Mouse (Mus musculus) liver, embryonic 13.5 days (tissue): ENCODE measurements around the gene Zmiz2. TPM values are rescaled to one million over a fixed set of nuclear protein-coding genes. Genes with fewer than 3 reads are reported as not detected.
"Not testable (repeated sequence)": the region's sequence is repeated elsewhere in the genome, so short reads cannot be mapped to it uniquely, and the experiment has no call there.

ENCODE experiments used
- ATAC-seq: fragments of 200-750 bp; cut with Nextera tagmentation; 2 replicates; pipeline ENCODE4 v1.8.0; 2017; ENCODE audit warnings: low read depth, mild to moderate bottlenecking, moderate number of reproducible peaks, moderate library complexity
- DNase-seq: peaks from one replicate; pipeline ENCODE4 v3.0.0; 2022
- H3K27ac ChIP-seq: fragments of 300-500 bp; sonication (generic); 2 replicates; pipeline ENCODE4 v1.5.1; 2015; ENCODE audit warnings: moderate library complexity, mild to moderate bottlenecking, inconsistent platforms
- H3K27me3 ChIP-seq: fragments of 300-500 bp; sonication (generic); 2 replicates; pipeline ENCODE4 v1.6.1; 2015; ENCODE audit warnings: mild to moderate bottlenecking, inconsistent platforms
- H3K36me3 ChIP-seq: fragments of 300-500 bp; sonication (generic); 2 replicates; pipeline ENCODE4 v1.6.1; 2015; ENCODE audit warnings: mild to moderate bottlenecking, inconsistent platforms
- H3K4me1 ChIP-seq: fragments of 300-500 bp; sonication (generic); replicated peaks from 2 replicates; pipeline ENCODE4 v1.6.1; 2015; ENCODE audit warnings: inconsistent platforms
- H3K4me2 ChIP-seq: fragments of 300-500 bp; sonication (generic); 2 replicates; pipeline ENCODE4 v1.6.1; 2015; ENCODE audit warnings: inconsistent platforms, mild to moderate bottlenecking, moderate library complexity
- H3K4me3 ChIP-seq: fragments of 300-500 bp; sonication (generic); replicated peaks from 2 replicates; pipeline ENCODE4 v1.5.1; 2015; ENCODE audit warnings: mild to moderate bottlenecking, inconsistent platforms
- H3K9ac ChIP-seq: fragments of 300-500 bp; sonication (generic); 2 replicates; pipeline ENCODE4 v1.6.1; 2015; ENCODE audit warnings: mild to moderate bottlenecking, inconsistent platforms
- H3K9me3 ChIP-seq: fragments of 300-500 bp; sonication (generic); replicated peaks from 2 replicates; pipeline ENCODE4 v1.6.1; 2016; ENCODE audit warnings: inconsistent platforms
- WGBS: fragments of 180-500 bp; shearing (Covaris S2); methylation state at CpG from one replicate; pipeline ENCODE4 v1.1.7; 2015; ENCODE audit not compliant: insufficient replicate concordance; 5-methylcytosine and 5-hydroxymethylcytosine counted together
- polyA plus RNA-seq: library from polyadenylated mRNA; unstranded; fragments of >200 nt; fragmentation: Nextera tagmentation; extraction: Ambion mirVana; gene quantifications from 2 replicates; pipeline ENCODE4 v1.2.1, GENCODE M21; 2015

Zmiz2 gene
- polyA plus RNA-seq, result 4.4 and 4.7 TPM in 2 replicates

DNA sequence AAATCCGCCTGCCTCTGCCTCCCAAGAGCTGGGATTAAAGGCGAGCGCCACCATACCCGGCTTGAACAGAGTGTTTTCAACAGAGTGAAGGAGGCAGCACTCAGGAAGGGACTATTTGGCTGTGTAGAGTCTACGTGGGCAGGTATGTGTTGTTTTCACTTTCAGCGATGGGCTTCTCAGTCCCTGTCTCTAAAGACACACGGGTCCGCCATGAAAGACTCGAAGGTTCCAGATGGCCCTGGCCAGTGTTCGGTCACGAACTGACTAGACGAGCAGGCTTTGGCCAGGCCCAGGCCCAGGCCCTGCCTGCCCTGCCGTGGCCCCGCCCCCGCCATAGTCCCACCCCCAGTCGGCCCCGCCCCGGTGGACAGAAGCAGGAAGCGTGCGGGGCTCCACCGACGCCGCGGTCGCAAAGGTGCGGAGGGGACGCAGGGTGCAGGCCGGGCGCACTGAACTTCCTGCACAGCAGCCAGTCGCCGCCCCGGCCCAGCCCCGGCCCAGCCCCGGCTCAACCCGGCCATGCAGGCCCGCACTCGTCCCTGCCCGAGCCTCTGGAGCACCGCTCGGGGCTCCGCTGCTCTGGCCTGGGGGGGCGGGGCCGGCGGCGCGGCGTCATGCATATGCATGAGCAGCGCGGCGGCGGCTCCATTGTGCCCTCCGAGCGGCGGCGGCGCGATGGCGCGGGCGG lies at the start of gene Zmiz2:
Gene Zmiz2 (plus strand): TSS at position 349 of the 688 bp plus-strand sequence.
- peak within 1 kb of the TSS; percentile 91 for H3K4me2 ChIP-seq
- DNase-seq, result peak; percentile 89
- H3K27ac ChIP-seq, result peak within 1 kb of the TSS; percentile 87
- H3K4me3 ChIP-seq, result peak within 1 kb of the TSS; percentile 92
- no peaks in the 10 kb centered on the region for H3K9me3 ChIP-seq
- peak within 1 kb of the TSS; percentile 94 for H3K9ac ChIP-seq
- peaks cover 37% of the 10 kb centered on the region for H3K4me1 ChIP-seq
- 5% methylated on average over 50 of the region's 60 CpGs for WGBS
- H3K36me3 ChIP-seq, result peaks cover 12% of the 10 kb centered on the region
- ATAC-seq, result peak; percentile 98
- H3K27me3 ChIP-seq, result no peaks in the 10 kb centered on the region

DNA sequence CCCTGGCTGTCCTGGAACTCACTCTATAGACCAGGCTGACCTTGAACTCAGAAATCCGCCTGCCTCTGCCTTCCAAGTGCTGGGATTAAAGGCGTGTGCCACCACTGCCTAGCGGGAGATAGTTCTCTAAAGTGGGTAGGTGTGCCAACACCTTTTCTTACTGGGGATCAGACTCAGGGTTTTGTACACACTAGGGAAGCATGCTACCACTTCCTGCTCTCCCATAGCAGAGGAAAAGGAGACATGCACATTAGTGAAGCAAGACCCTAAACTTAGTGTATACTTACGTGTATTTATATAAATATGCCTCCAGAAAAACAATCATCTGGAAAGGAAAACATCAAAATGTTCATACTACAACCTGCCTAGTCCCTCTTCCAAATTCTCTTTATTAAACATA lies 42.9 kb upstream of the Zmiz2 start:
- ATAC-seq, result no peak
- DNase-seq, result no peak
- no peak overlapping the region for H3K9ac ChIP-seq
- no peaks in the 10 kb centered on the region for H3K9me3 ChIP-seq
- peaks cover 96% of the 10 kb centered on the region for H3K36me3 ChIP-seq
- H3K4me1 ChIP-seq, result no peaks in the 10 kb centered on the region
- no peaks in the 10 kb centered on the region for H3K27me3 ChIP-seq
- WGBS, result 87% methylated on average over 4 of the region's 4 CpGs
- H3K4me2 ChIP-seq, result no peak overlapping the region
- no peak overlapping the region for H3K4me3 ChIP-seq
- no peak overlapping the region for H3K27ac ChIP-seq

DNA sequence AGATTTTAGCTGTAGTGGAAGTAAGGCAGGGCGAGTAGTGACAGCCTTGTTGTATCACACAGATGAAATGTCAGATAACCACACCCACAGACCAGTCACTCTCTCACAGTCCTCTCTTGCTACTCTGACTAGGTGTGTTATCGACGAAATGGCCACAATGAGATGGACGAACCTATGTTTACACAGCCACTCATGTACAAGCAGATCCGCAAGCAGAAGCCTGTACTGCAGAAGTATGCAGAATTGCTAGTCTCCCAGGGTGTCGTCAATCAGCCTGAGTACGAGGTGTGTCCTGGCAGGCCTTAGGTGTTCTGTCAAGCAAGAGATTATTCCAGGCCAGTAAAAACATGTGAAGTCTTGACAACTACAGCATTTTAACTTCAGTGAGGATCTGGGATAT lies 41.9 kb upstream of the Zmiz2 start:
- Histone ChIP-seq H3K27ac (no peak overlapping the region), H3K4me1 (no peaks in the 10 kb centered on the region), H3K27me3 (no peaks in the 10 kb centered on the region), H3K36me3 (peaks cover 93% of the 10 kb centered on the region), H3K4me2 (no peak overlapping the region), H3K9ac (no peak overlapping the region), H3K9me3 (no peaks in the 10 kb centered on the region), H3K4me3 (no peak overlapping the region)
- 87% methylated on average over 7 of the region's 7 CpGs for WGBS
- ATAC-seq (no peak), DNase-seq (no peak)

DNA sequence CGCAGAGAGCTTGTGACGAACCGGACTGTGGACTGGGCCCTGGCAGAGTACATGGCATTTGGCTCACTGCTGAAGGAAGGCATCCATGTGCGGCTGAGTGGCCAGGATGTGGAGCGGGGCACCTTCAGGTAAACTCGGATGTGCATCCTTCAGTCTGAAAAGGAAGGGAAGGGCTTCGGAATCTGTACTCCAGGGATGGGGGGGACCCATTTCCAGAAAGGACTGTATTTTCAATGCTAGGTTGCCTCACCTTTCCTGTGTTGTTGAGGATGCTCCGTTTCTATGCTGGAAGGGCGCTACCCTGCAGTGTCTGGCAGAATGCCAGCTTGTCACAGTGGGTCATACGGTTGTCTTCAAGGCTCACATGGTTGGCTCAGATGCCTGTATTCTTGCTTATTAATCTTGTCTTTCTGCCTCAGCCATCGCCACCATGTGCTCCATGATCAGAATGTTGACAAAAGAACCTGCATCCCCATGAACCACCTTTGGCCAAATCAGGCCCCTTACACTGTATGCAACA lies 40.1 kb upstream of the Zmiz2 start:
- DNase-seq, result no peak
- no peak for ATAC-seq
- no peaks in the 10 kb centered on the region for H3K9me3 ChIP-seq
- peaks cover 96% of the 10 kb centered on the region for H3K36me3 ChIP-seq
- H3K4me1 ChIP-seq, result no peaks in the 10 kb centered on the region
- H3K4me2 ChIP-seq, result no peak overlapping the region
- WGBS, result 89% methylated on average over 11 of the region's 11 CpGs
- H3K27me3 ChIP-seq, result no peaks in the 10 kb centered on the region
- no peak overlapping the region for H3K9ac ChIP-seq
- no peak overlapping the region for H3K4me3 ChIP-seq
- H3K27ac ChIP-seq, result no peak overlapping the region

DNA sequence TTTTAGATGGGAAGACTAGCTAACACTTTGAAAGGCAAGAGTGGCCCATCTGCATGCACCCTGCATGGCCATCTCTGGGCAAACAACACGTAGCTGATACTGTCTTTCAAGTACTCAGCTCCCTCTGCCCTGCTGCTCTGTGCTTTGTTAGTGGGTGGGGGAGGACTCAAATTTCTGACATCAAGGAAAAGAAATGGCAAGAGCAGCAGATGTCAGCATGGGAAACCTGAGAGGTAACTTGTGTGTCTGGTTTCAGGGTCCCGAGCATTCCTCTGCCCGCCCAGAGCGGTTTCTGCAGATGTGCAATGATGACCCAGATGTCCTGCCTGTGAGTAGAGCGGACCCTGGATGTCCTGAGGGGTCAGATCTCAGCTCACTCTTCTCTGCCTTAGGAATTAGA lies 39.3 kb upstream of the Zmiz2 start:
- ATAC-seq (no peak), DNase-seq (no peak)
- Histone ChIP-seq H3K4me3 (no peak overlapping the region), H3K27me3 (no peaks in the 10 kb centered on the region), H3K4me2 (no peak overlapping the region), H3K4me1 (no peaks in the 10 kb centered on the region), H3K9ac (no peak overlapping the region), H3K27ac (no peak overlapping the region), H3K9me3 (no peaks in the 10 kb centered on the region), H3K36me3 (peaks cover 96% of the 10 kb centered on the region)
- WGBS, result 88% methylated on average over 5 of the region's 5 CpGs

DNA sequence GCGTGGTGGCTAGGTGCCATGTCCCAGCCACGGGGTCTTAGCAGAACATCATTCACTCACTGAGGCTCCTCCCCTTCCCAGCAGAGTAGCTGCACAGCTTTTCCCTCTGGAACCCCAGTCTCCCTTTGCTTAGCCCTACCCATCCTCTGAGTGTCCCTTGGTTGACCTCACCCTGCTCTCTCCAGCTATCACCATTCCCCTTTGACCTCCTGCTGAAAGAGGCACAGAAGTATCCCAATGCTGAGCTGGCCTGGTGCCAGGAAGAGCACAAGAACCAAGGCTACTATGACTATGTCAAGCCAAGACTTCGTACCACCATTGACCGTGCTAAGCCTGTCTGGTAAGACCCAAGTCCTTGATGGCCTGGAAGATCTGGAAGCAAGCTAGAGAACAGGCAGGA lies 33.8 kb upstream of the Zmiz2 start:
- Histone ChIP-seq H3K27ac (no peak overlapping the region), H3K4me1 (0 out of 2 replicates have a peak, but pooled peaks cover 3% of the 10 kb centered on the region), H3K9ac (no peak overlapping the region), H3K9me3 (no peaks in the 10 kb centered on the region), H3K4me2 (no peak overlapping the region), H3K36me3 (peaks cover 72% of the 10 kb centered on the region), H3K27me3 (no peaks in the 10 kb centered on the region), H3K4me3 (no peak overlapping the region)
- no peak for DNase-seq
- WGBS, result 92% methylated on average over 4 of the region's 4 CpGs
- peak; percentile 11; the same call in 1 of the 2 replicates for ATAC-seq

DNA sequence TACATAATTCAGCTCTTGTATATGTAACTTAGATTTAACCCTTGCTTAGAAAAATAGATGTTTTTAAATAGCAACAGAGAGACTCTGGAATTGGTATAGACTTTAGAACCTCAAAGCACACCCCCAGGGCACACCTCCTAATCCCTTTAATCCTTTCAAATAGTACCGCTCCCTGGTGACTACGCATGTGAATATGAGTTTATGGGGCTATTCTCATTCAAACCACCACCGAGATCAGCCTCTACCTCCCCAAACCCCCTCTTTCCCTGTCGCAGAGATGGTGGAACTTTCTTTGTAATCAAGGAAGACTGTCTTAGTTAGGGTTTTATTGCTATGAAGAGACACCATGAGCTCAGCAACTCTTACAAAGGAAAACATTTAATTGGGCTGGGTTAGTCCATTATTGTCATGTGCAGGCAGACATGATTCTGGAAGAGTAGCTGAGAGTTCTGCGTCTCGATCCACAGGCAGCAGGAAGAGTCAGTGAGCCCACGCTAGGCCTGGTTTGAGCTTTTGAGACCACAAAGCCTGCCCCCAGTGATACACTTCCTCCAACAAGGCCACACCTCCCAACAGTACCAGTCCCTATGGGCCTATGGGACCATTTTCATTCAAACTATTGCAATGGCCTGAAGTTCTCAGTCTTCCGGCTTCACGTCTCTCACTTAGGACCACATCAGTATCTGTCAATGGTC lies 24.1 kb upstream of the Zmiz2 start:
- Histone ChIP-seq H3K27ac (no peak overlapping the region), H3K4me2 (no peak overlapping the region), H3K36me3 (no peaks in the 10 kb centered on the region), H3K4me1 (peaks cover 15% of the 10 kb centered on the region), H3K9me3 (no peaks in the 10 kb centered on the region), H3K9ac (no peak overlapping the region), H3K4me3 (no peak overlapping the region), H3K27me3 (no peaks in the 10 kb centered on the region)
- DNase-seq (no peak), ATAC-seq (no peak)
- WGBS, result 84% methylated on average over 9 of the region's 9 CpGs

DNA sequence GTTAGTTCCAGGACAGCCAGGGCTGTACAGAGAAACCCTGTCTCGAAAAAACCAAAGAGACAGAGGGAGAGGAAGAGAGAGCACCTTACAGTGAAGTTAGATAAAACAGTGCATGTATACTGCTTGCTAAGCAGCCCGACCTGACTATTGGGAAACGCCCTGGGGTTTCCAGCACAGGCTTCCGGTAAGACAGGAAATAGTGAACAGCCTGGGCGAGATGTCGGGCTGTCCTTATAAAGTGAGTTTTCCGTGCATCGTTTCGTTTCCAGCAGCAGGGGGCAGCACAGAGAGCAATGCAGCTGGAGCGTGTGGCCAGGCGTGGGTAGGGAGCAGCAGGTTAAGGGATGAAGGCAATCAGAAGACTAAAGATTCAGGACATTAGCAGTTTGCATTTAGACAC lies 23.0 kb upstream of the Zmiz2 start:
- H3K27ac ChIP-seq, result peak overlapping the region; percentile 43; the same call in 1 of the 2 replicates
- no peaks in the 10 kb centered on the region for H3K27me3 ChIP-seq
- H3K9ac ChIP-seq, result no peak overlapping the region
- peak; percentile 96 for ATAC-seq
- no peak overlapping the region for H3K4me3 ChIP-seq
- H3K9me3 ChIP-seq, result no peaks in the 10 kb centered on the region
- no peaks in the 10 kb centered on the region for H3K36me3 ChIP-seq
- peak overlapping the region; percentile 42 for H3K4me2 ChIP-seq
- peak; percentile 66 for DNase-seq
- H3K4me1 ChIP-seq, result peaks cover 15% of the 10 kb centered on the region
- 6% methylated on average over 11 of the region's 11 CpGs for WGBS

DNA sequence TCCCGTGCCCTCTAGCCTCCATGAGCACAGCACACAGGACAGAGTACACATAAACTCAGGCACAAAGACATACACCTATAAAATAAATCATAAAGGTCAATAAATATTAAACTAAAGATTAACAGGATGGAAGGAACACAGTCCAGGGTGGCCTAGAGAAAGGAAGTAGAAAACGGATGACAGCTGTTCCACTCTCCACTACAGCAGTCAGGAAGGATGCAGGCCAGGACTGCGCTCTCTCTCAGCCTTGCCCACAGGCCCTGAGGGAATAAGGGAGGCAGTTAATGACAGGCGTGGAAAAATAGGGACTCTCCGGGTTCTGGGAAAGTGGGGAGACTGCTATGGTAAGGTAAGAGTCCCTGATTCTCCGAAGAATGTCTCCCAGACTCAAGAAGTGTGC lies 22.4 kb upstream of the Zmiz2 start:
- H3K4me1 ChIP-seq, result peaks cover 15% of the 10 kb centered on the region
- ATAC-seq (no peak), DNase-seq (no peak)
- no peak overlapping the region for H3K4me2 ChIP-seq
- no peak overlapping the region for H3K9ac ChIP-seq
- no peaks in the 10 kb centered on the region for H3K9me3 ChIP-seq
- no peaks in the 10 kb centered on the region for H3K27me3 ChIP-seq
- H3K36me3 ChIP-seq, result no peaks in the 10 kb centered on the region
- no peak overlapping the region for H3K4me3 ChIP-seq
- H3K27ac ChIP-seq, result no peak overlapping the region
- 74% methylated on average over 6 of the region's 6 CpGs for WGBS

DNA sequence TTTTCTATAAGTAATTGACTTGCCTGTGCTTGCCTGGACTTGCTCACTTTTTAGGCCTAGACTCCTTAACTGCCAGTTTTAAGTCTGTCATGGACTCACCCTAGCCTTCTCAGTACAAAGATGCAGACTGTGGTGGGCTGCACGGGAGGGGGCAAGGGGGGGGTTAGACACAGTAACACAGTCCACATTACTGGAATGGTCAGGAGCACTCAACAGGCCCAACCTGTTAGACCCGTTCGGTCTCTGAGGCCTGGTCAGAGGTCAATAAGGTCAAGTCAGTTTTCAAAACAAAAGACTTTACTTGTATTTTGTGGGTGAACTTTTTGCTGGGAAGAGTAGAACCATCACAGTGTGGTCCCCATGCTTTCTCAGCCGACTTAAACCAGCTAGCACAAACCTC lies 21.7 kb upstream of the Zmiz2 start:
- no peak for ATAC-seq

DNA sequence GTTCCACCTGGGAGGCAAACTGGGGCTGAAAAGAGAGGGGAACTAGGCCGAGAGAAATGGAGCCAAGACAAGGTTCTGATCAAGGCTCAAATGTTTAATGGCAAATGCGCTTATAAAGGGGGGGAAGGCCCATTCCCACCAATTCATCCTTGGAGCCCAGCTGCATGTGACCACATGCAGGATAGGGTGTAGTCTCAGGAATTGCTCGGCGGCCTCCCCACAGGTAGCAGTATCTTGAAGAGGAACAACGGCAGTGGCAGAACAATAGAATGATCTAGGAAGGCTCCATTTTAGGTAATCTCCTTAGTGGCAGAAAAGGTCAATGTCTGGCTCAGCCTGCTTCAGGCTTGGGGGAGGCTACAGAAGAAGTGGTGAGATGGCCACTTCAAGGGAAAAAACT lies 20.9 kb upstream of the Zmiz2 start:
- H3K4me3 ChIP-seq, H3K4me2 ChIP-seq, H3K9me3 ChIP-seq: not testable (repeated sequence)

More for the DNA sequence above, 21.7 kb upstream of the Zmiz2 start:
- Histone ChIP-seq H3K4me1 (peaks cover 15% of the 10 kb centered on the region), H3K27ac (no peak overlapping the region), H3K4me2 (no peak overlapping the region), H3K9me3 (no peaks in the 10 kb centered on the region), H3K36me3 (no peaks in the 10 kb centered on the region), H3K4me3 (no peak overlapping the region), H3K27me3 (no peaks in the 10 kb centered on the region), H3K9ac (no peak overlapping the region)
- DNase-seq, result no peak
- 69% methylated on average over 4 of the region's 4 CpGs for WGBS

More for the DNA sequence above, 20.9 kb upstream of the Zmiz2 start:
- DNase-seq, ATAC-seq, H3K36me3 ChIP-seq, H3K27me3 ChIP-seq, H3K9ac ChIP-seq, H3K27ac ChIP-seq: not testable (repeated sequence)
- H3K4me1 ChIP-seq, result peaks cover 15% of the 10 kb centered on the region
- WGBS, result 71% methylated on average over 5 of the region's 5 CpGs
